Mouse (Mus musculus): Measurements from ENCODE around the gene Ddx42. TPM values are rescaled to one million over a fixed set of nuclear protein-coding genes. Genes with fewer than 3 reads are reported as not detected.

Gene Ddx42
- 20.2 and 33.5 TPM in 2 replicates for polyA plus RNA-seq (2011; ENCODE audit: insufficient read depth, insufficient read length, low replicate concordance, missing spikeins)

GRCm38 (mm10) chr11:106216730-106217490, at the start of gene Ddx42:
TSS of gene Ddx42 (plus strand) at chr11:106216926.
- WGBS = under 1% methylated on average over 70 of the region's 70 CpGs
- Histone ChIP-seq H3K27ac (ENCODE audit: control insufficient read depth, insufficient read depth, low read depth, low read length, poor library complexity) (peak within 1 kb of the TSS; percentile 92), H3K4me3 (replicated peaks; ENCODE audit: control insufficient read depth, low read depth, low read length) (peak within 1 kb of the TSS; percentile 97), H3K4me1 (ENCODE audit: control insufficient read depth, insufficient read depth, low read length) (peaks cover 1% of the 10 kb centered on the region; the same call in 1 of the 2 replicates)
- TF ChIP-seq CTCF (IDR thresholded peaks at IDR 0.05; ENCODE audit: control insufficient read depth, insufficient read depth, low read length) (no peak), POLR2A (IDR thresholded peaks at IDR 0.05; ENCODE audit: borderline replicate concordance, control insufficient read depth, low read depth, low read length) (peak; percentile 75; the same call in 1 of the 2 replicates)

GRCm38 (mm10) chr11:106167435-106167834, 49.3 kb upstream of the Ddx42 start:
- Histone ChIP-seq H3K4me1 (ENCODE audit: control insufficient read depth, insufficient read depth, low read length) (peaks cover 9% of the 10 kb centered on the region), H3K4me3 (replicated peaks; ENCODE audit: control insufficient read depth, low read depth, low read length) (no peak overlapping the region), H3K27ac (ENCODE audit: control insufficient read depth, insufficient read depth, low read depth, low read length, poor library complexity) (peak overlapping the region; percentile 77; the same call in 1 of the 2 replicates)
- 21% methylated on average over 5 of the region's 5 CpGs for WGBS
- TF ChIP-seq CTCF (IDR thresholded peaks at IDR 0.05; ENCODE audit: control insufficient read depth, insufficient read depth, low read length) (no peak), POLR2A (IDR thresholded peaks at IDR 0.05; ENCODE audit: borderline replicate concordance, control insufficient read depth, low read depth, low read length) (no peak)

GRCm38 (mm10) chr11:106170807-106171206, 45.9 kb upstream of the Ddx42 start:
- H3K4me1 ChIP-seq (ENCODE audit: control insufficient read depth, insufficient read depth, low read length) = peaks cover 9% of the 10 kb centered on the region
- no peak overlapping the region for H3K27ac ChIP-seq (ENCODE audit: control insufficient read depth, insufficient read depth, low read depth, low read length, poor library complexity)
- 84% methylated on average over 7 of the region's 7 CpGs for WGBS
- TF ChIP-seq POLR2A (IDR thresholded peaks at IDR 0.05; ENCODE audit: borderline replicate concordance, control insufficient read depth, low read depth, low read length) (no peak), CTCF (IDR thresholded peaks at IDR 0.05; ENCODE audit: control insufficient read depth, insufficient read depth, low read length) (peak; percentile 63)
- H3K4me3 ChIP-seq (replicated peaks; ENCODE audit: control insufficient read depth, low read depth, low read length) = no peak overlapping the region

GRCm38 (mm10) chr11:106173228-106173627, 43.5 kb upstream of the Ddx42 start:
- TF ChIP-seq CTCF (IDR thresholded peaks at IDR 0.05; ENCODE audit: control insufficient read depth, insufficient read depth, low read length) (no peak), POLR2A (IDR thresholded peaks at IDR 0.05; ENCODE audit: borderline replicate concordance, control insufficient read depth, low read depth, low read length) (no peak)
- WGBS = 45% methylated on average over 2 of the region's 2 CpGs
- no peak overlapping the region for H3K27ac ChIP-seq (ENCODE audit: control insufficient read depth, insufficient read depth, low read depth, low read length, poor library complexity)
- H3K4me3 ChIP-seq (replicated peaks; ENCODE audit: control insufficient read depth, low read depth, low read length) = no peak overlapping the region
- peaks cover 5% of the 10 kb centered on the region for H3K4me1 ChIP-seq (ENCODE audit: control insufficient read depth, insufficient read depth, low read length)

GRCm38 (mm10) chr11:106174372-106174771, 42.4 kb upstream of the Ddx42 start:
- H3K27ac ChIP-seq (ENCODE audit: control insufficient read depth, insufficient read depth, low read depth, low read length, poor library complexity) = no peak overlapping the region
- H3K4me1 ChIP-seq (ENCODE audit: control insufficient read depth, insufficient read depth, low read length) = peaks cover 4% of the 10 kb centered on the region; the same call in 1 of the 2 replicates
- 84% methylated on average over 5 of the region's 5 CpGs for WGBS
- H3K4me3 ChIP-seq (replicated peaks; ENCODE audit: control insufficient read depth, low read depth, low read length) = no peak overlapping the region
- TF ChIP-seq CTCF (IDR thresholded peaks at IDR 0.05; ENCODE audit: control insufficient read depth, insufficient read depth, low read length) = no peak
- TF ChIP-seq POLR2A (IDR thresholded peaks at IDR 0.05; ENCODE audit: borderline replicate concordance, control insufficient read depth, low read depth, low read length) = no peak

- 77% methylated on average over 3 of the region's 3 CpGs for WGBS
- Histone ChIP-seq H3K4me3 (replicated peaks; ENCODE audit: control insufficient read depth, low read depth, low read length) (no peak overlapping the region), H3K4me1 (ENCODE audit: control insufficient read depth, insufficient read depth, low read length) (peaks cover 4% of the 10 kb centered on the region; the same call in 1 of the 2 replicates), H3K27ac (ENCODE audit: control insufficient read depth, insufficient read depth, low read depth, low read length, poor library complexity) (no peak overlapping the region)
- TF ChIP-seq POLR2A (IDR thresholded peaks at IDR 0.05; ENCODE audit: borderline replicate concordance, control insufficient read depth, low read depth, low read length) = no peak
- TF ChIP-seq CTCF (IDR thresholded peaks at IDR 0.05; ENCODE audit: control insufficient read depth, insufficient read depth, low read length) = no peak
Measured at GRCm38 (mm10) chr11:106175081-106175480, 41.6 kb upstream of the Ddx42 start.

- Histone ChIP-seq H3K4me1 (ENCODE audit: control insufficient read depth, insufficient read depth, low read length) (peaks cover 4% of the 10 kb centered on the region; the same call in 1 of the 2 replicates), H3K4me3 (replicated peaks; ENCODE audit: control insufficient read depth, low read depth, low read length) (no peak overlapping the region), H3K27ac (ENCODE audit: control insufficient read depth, insufficient read depth, low read depth, low read length, poor library complexity) (no peak overlapping the region)
- WGBS = 75% methylated on average over 5 of the region's 5 CpGs
- no peak for TF ChIP-seq CTCF (IDR thresholded peaks at IDR 0.05; ENCODE audit: control insufficient read depth, insufficient read depth, low read length)
- no peak for TF ChIP-seq POLR2A (IDR thresholded peaks at IDR 0.05; ENCODE audit: borderline replicate concordance, control insufficient read depth, low read depth, low read length)
Measured at GRCm38 (mm10) chr11:106176372-106176771, 40.4 kb upstream of the Ddx42 start.

- H3K27ac ChIP-seq (ENCODE audit: control insufficient read depth, insufficient read depth, low read depth, low read length, poor library complexity) = no peak overlapping the region
- no peaks in the 10 kb centered on the region; the same call in 1 of the 2 replicates for H3K4me1 ChIP-seq (ENCODE audit: control insufficient read depth, insufficient read depth, low read length)
- TF ChIP-seq POLR2A (IDR thresholded peaks at IDR 0.05; ENCODE audit: borderline replicate concordance, control insufficient read depth, low read depth, low read length) (no peak), CTCF (IDR thresholded peaks at IDR 0.05; ENCODE audit: control insufficient read depth, insufficient read depth, low read length) (no peak)
- no peak overlapping the region for H3K4me3 ChIP-seq (replicated peaks; ENCODE audit: control insufficient read depth, low read depth, low read length)
- WGBS = 63% methylated on average over 5 of the region's 5 CpGs
Measured at GRCm38 (mm10) chr11:106178036-106178782, 38.5 kb upstream of the Ddx42 start.

All from bone marrow, adult 2 months (tissue).